Mouse (Mus musculus): ENCODE measurements around the gene BC024978.
A peak's percentile ranks its signal among the peaks of the same experiment; 100 is the strongest.
"Not testable (repeated sequence)": the region's sequence is repeated elsewhere in the genome, so short reads cannot be mapped to it uniquely, and the experiment has no call there.

The BC024978 gene

DNA sequence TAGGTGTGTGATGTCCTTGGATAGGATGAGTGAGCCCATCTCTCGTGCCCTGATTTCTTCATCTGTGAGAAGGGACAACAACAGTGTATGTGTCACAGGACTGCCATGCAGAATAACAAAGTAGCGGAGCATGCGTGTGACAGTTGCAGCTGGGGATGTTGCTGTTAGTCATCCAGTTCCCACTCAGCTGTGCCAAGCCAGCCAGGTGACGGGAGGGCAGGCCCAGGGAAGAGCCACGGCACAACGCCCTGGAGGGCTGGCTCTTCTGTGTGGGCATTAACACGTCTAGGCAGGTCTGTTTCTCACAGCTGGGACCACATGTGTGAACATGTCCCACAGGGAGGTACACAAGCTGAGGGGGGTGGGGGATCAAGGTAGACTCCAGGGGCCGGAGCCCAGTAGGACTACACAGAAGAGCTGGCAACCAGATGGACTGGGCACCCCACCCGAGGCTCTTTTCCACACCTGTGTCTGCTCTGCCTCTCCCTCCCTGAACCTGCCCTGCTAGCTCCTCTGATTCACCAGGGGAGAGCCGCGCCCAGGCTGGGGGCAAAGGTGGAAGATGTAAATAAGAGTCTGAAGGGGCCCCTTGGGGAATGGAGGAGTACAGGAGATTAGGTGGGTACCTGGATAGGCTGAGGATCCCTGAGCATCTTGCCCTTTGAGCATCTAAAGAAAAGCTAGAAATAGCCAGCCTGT, 29.4 kb downstream of the BC024978 start:
- DNase-seq (ENCODE audit: low spot score in 2 of 2): no peak

DNA sequence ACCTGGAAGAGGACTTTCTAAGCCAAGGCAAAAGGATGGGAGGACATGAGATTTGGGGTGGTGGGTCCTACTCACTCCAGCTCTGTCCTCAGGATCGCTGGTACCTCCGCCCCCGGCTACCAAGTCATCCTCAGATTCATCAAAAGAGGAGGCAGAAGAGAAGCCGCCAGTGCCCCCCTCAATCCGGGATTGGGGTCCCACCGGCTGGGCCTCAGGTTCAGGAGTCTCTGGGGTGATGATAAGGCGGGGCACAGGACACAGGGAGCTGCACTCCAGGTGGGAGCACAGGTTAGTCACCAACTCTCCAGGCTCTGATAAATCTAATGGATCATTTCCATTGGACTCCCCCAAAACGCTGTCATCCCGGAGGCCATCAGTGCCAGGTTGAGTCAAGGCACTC, 31.7 kb downstream of the BC024978 start:
- DNase-seq (ENCODE audit: low spot score in 2 of 2): no peak

DNA sequence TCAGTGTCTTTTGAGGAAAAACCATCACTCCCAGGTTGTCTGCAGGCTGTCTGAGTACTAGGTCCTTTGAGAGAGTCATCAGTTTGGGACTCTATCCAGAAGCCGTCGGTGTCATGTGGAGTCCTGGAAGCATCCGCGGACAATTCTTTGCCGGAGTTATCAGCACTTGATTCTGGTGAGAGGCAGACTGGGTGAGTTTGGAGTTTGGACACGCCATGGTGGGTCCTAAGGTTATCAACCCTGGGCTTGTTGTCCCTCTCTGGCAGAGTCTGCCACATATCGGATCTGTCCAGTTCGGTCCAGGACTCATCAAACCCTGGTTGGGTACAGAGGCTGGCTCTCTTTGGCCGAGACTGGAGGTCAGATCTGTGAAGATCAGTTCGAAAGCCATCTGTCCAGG, 32.1 kb downstream of the BC024978 start:
- no peak for DNase-seq (ENCODE audit: low spot score in 2 of 2)

GRCm38 (mm10) chr7:27228281-27228821, 32.8 kb downstream of the BC024978 start, which contains the start of gene Itpkc:
TSS of gene Itpkc (minus strand) at chr7:27228661.
- DNase-seq (ENCODE audit: low spot score in 2 of 2): peak; percentile 85 to 86

- DNase-seq (ENCODE audit: low spot score in 2 of 2): no peak
These were observed 33.3 kb downstream of the BC024978 start for GRCm38 (mm10) chr7:27228865-27229264.

GRCm38 (mm10) chr7:27230781-27231180, 35.2 kb downstream of the BC024978 start:
- no peak for DNase-seq (ENCODE audit: low spot score in 2 of 2)

- peak; percentile 57 to 75 for DNase-seq (ENCODE audit: low spot score in 2 of 2)
These were observed 36.2 kb downstream of the BC024978 start for GRCm38 (mm10) chr7:27231693-27232331.

DNA sequence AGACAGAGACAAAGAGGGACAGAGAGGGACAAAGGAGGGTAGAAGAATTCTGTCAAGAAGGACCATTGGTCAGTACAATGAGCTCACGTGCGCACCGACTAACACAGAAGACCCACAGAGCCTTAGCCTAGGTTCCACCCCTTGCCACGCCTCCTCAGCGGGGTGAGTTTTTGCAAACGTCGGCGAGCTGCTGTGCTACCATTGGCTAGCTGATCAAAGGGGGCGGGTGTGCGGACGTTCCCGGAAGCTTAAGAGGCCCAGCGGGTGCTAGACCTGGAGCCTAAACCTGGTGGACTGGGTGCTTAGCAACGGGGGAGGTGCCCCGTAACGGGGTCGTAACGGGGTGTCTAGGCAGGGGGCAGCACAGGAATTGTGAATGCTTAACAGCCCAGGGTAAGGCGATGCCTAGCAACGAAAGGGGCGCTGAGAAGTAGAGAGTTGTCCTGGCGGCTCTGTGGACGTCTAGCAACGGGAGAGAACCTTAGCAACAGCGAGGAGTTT, 37.2 kb downstream of the BC024978 start, which contains the start of gene Coq8b:
Gene Coq8b (plus strand): TSS at position 243 of the 501 bp plus-strand sequence.
- DNase-seq (ENCODE audit: low spot score in 2 of 2): peak; percentile 90 to 91

- no peak for DNase-seq (ENCODE audit: low spot score in 2 of 2)
These were observed 37.7 kb downstream of the BC024978 start for GRCm38 (mm10) chr7:27233300-27233699.

GRCm38 (mm10) chr7:27235726-27236125, 40.1 kb downstream of the BC024978 start:
- no peak for DNase-seq (ENCODE audit: low spot score in 2 of 2)

- no peak for DNase-seq (ENCODE audit: low spot score in 2 of 2)
These were observed 41.9 kb downstream of the BC024978 start for GRCm38 (mm10) chr7:27237527-27237926.

GRCm38 (mm10) chr7:27238568-27238967, 43.0 kb downstream of the BC024978 start:
- DNase-seq (ENCODE audit: low spot score in 2 of 2): no peak

DNA sequence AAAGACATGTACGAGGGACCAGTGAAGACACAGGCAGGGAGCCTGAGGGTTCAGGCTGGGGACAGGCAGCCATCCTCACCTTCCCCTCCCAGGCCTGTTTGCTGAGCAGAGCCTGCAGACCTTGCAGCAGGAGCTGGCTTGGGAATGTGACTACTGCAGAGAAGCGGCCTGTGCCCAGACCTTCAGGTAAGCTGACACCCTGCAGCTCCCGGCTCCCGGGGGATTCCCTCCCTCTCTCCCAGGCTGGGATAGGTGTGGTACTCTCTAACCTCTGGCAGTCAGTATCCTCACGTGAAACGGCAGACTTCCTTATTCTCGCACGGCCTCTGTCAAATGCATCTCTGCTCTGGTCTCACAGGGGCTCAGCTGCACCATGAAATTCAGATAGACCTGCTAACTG, 47.6 kb downstream of the BC024978 start:
- DNase-seq (ENCODE audit: low spot score in 2 of 2): no peak

- DNase-seq (ENCODE audit: low spot score in 2 of 2): not testable (repeated sequence)
These were observed 48.5 kb downstream of the BC024978 start for GRCm38 (mm10) chr7:27244088-27244487.

DNA sequence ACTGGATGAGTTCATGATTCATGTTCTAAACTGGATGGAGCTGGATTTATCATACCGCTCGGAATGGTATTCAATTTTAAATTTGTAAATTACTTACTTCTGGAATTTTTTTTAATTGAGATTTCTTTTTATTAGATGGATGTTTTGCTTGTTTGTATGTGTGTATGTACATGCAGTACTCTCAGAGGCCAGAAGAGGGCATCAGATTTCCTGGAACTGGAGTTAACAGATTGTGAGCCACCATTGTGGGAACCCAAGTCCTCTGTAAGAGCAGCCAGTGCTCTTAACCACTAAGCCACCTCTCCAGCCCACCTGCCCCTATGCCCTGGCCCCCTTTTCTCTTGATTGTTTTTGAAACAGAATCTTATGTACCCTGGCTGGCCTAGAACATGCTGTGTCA, 53.6 kb downstream of the BC024978 start:
- no peak for DNase-seq (ENCODE audit: low spot score in 2 of 2)

DNA sequence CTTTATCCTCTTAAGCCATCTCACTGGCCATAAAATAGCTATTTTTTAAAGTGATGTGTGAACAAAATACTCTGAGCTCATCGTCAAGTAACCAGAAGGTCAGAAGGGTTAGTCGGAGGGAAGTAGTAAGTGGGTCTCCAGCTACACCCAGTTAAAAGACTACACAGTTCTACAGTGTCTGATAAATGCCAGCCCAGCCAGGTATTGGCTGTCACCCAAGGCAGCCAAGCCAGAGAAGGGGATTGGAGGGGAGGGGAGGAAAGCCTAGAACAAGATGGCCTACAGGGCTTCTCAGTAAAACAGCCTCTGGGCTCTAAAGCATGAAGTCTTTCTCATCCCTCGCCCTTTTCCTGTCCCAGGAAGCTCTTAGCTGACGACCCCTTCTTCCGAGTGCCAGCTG, 54.3 kb downstream of the BC024978 start:
- no peak for DNase-seq (ENCODE audit: low spot score in 2 of 2)

GRCm38 (mm10) chr7:27251946-27252345, 56.4 kb downstream of the BC024978 start:
- DNase-seq (ENCODE audit: low spot score in 2 of 2): no peak

GRCm38 (mm10) chr7:27255721-27256120, 60.1 kb downstream of the BC024978 start:
- no peak for DNase-seq (ENCODE audit: low spot score in 2 of 2)

DNA sequence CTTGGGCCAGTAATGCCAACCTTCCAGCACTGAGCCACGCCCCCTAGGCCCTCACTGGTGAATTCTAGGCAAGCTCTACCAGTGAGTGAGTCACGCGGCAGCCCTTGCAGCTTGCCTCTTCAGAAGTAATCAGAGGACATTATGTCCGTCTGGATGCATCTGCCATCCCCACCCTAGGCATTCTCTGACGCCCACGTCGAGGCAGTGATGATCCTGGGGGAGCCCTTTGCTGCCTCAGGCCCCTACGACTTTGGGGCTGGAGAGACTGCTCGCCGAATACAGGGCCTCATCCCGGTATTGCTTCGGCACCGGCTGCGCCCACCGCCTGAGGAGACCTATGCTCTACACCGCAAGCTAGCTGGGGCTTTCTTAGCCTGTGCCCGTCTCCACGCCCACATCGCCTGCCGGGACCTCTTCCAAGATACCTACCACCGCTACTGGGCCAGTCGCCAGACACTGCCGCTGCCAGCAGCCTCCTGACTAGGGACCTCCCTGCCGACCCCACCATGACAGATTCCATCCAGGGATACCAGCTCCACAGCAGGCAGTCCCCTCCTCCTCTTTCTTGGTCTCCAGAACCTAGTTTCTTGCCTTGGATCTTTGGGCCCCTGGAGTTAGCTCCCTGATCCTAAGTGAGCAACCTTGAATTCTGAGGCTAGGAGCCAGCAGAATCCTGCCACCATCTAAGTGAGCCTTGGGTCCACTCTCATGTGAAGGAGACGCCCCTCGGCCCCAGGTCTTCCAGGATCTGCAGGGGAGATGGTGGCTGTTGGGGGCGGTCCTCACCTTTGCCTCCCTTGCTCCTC, 61.7 kb downstream of the BC024978 start:
- DNase-seq (ENCODE audit: low spot score in 2 of 2): peak; percentile 63 to 65

DNA sequence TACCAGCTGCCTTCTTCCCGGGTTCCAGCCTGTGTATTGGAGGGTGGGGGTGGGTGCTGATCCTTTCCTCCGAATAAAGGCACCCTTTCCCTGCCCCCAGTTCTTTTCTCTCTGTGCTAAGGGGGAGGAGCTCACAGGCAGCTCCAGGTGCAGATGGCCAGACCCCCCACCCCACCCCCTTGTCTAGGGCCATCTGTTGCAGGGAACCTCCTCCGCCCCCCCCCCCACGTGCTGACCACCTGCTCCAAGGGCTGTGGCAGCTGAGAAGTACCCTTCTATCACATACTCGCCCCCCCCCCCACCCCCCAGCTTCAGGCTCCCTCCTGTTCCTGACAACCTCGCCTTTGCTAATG, 62.2 kb downstream of the BC024978 start:
- no peak for DNase-seq (ENCODE audit: low spot score in 2 of 2)

DNA sequence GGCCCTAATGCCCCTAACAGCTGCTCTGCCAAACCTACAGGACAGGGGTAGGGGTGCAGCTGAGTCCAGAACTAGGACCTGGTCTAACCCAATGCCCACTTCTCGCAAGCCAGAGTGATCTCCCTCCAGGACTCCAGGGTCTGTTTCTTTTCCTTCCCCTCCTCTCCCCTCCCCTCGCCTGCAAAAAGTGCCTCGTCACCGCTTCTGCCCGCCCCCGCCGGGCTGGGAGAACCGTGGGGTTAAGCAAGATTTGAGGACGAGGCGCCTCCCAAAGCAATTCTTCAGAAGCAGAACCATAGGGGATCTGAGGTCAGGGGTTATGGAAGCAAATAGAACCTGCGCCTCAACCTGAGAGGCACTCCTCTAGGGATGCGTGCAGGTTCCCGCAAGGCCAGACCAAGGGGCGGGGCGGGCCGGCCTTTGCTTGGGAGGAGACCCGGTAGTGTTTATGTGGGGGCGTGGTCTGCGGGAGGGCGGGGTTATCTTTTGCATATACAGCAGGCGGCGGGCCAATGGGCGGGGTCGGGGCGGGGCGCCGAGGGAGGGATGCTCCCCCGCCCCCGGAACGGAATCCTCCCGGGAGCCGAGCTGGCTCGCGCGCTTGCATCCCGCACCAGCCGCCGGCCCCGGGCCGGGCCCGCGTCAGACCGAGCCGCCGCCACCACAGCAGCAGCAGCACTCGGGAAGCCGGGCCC, 62.8 kb downstream of the BC024978 start, which contains the start of gene Numbl:
Gene Numbl (plus strand): TSS at position 229 of the 695 bp plus-strand sequence.
- peak; percentile 86 to 89 for DNase-seq (ENCODE audit: low spot score in 2 of 2)

Data from frontal cortex, postnatal 14 days (tissue).